Mouse (Mus musculus) kidney, embryonic 14.5 days (tissue): ENCODE measurements around the gene Arhgap6. TPM values are rescaled to one million over a fixed set of nuclear protein-coding genes. Genes with fewer than 3 reads are reported as not detected.

Experiments used
- ATAC-seq: fragments of 200-750 bp; cut with Nextera tagmentation; 2 replicates; pipeline ENCODE4 v1.8.0; 2017; ENCODE audit warnings: moderate number of reproducible peaks, mild to moderate bottlenecking, moderate TSS enrichment, moderate library complexity; ENCODE audit not compliant: low FRiP score, low TSS enrichment
- H3K27ac ChIP-seq: fragments of 300-500 bp; sonication (generic); 2 replicates; pipeline ENCODE4 v1.5.1; 2014; ENCODE audit warnings: low read depth, mild to moderate bottlenecking, low read length, moderate library complexity, mixed read lengths
- H3K27me3 ChIP-seq: fragments of 300-500 bp; sonication (generic); 2 replicates; pipeline ENCODE4 v1.6.1; 2014; ENCODE audit warnings: mild to moderate bottlenecking, low read length; ENCODE audit not compliant: control insufficient read depth, insufficient read depth
- H3K36me3 ChIP-seq: fragments of 300-500 bp; sonication (generic); 2 replicates; pipeline ENCODE4 v1.6.1; 2014; ENCODE audit warnings: low read length, mixed read lengths; ENCODE audit not compliant: control insufficient read depth, insufficient read depth
- H3K4me1 ChIP-seq: fragments of 300-500 bp; sonication (generic); 2 replicates; pipeline ENCODE4 v1.6.1; 2014; ENCODE audit warnings: low read length, mixed read lengths; ENCODE audit not compliant: control insufficient read depth, insufficient read depth
- H3K4me2 ChIP-seq: fragments of 300-500 bp; sonication (generic); replicated peaks from 2 replicates; pipeline ENCODE4 v1.6.1; 2014; ENCODE audit warnings: low read depth, mild to moderate bottlenecking, low read length
- H3K4me3 ChIP-seq: fragments of 300-500 bp; sonication (generic); 2 replicates; pipeline ENCODE4 v1.5.1; 2014; ENCODE audit warnings: mild to moderate bottlenecking, low read length
- H3K9ac ChIP-seq: fragments of 300-500 bp; sonication (generic); 2 replicates; pipeline ENCODE4 v1.6.1; 2014; ENCODE audit warnings: low read depth, mild to moderate bottlenecking, low read length, moderate library complexity
- H3K9me3 ChIP-seq: fragments of 300-500 bp; sonication (generic); 2 replicates; pipeline ENCODE4 v1.6.1; 2016; ENCODE audit warnings: low read length; ENCODE audit not compliant: control insufficient read depth
- WGBS: fragments of 180-500 bp; shearing (Covaris S2); extraction: QIAGEN DNeasy Blood & Tissue Kit; methylation state at CpG from one replicate; pipeline ENCODE4 v1.1.7; 2014; 5-methylcytosine and 5-hydroxymethylcytosine counted together
- polyA plus RNA-seq: library from polyadenylated mRNA; unstranded; fragments of >200 nt; fragmentation: Nextera tagmentation; extraction: Ambion mirVana; gene quantifications from 2 replicates; pipeline ENCODE4 v1.2.1, GENCODE M21; 2014

Arhgap6 gene
- polyA plus RNA-seq, result 3.0 and 3.3 TPM in 2 replicates

- H3K27ac ChIP-seq, result no peak within 1 kb of the TSS
- H3K9me3 ChIP-seq, result no peaks in the 10 kb centered on the region
- peak within 1 kb of the TSS; percentile 41 for H3K4me3 ChIP-seq
- H3K4me1 ChIP-seq, result no peaks in the 10 kb centered on the region
- no peaks in the 10 kb centered on the region for H3K36me3 ChIP-seq
- WGBS, result 22% methylated on average over 45 of the region's 48 CpGs
- peak within 1 kb of the TSS; percentile 71 for H3K4me2 ChIP-seq
- ATAC-seq, result peak; percentile 89
- peaks cover 14% of the 10 kb centered on the region for H3K27me3 ChIP-seq
- peak within 1 kb of the TSS; percentile 28; the same call in 1 of the 2 replicates for H3K9ac ChIP-seq
Measured at GRCm38 (mm10) chrX:168794974-168795858, at the start of gene Arhgap6. TSS of gene Arhgap6 (plus strand) at chrX:168795099.

GRCm38 (mm10) chrX:168747011-168747410, 47.9 kb upstream of the Arhgap6 start:
- Histone ChIP-seq H3K36me3 (no peaks in the 10 kb centered on the region), H3K9me3 (no peaks in the 10 kb centered on the region), H3K4me2 (no peak overlapping the region), H3K9ac (no peak overlapping the region), H3K27ac (no peak overlapping the region), H3K4me3 (no peak overlapping the region), H3K27me3 (no peaks in the 10 kb centered on the region), H3K4me1 (no peaks in the 10 kb centered on the region)
- no peak for ATAC-seq
- WGBS, result 50% methylated on average over 2 of the region's 2 CpGs

- Histone ChIP-seq H3K9ac (no peak overlapping the region), H3K27me3 (peaks cover 14% of the 10 kb centered on the region), H3K4me3 (peak overlapping the region; percentile 41), H3K36me3 (no peaks in the 10 kb centered on the region), H3K27ac (no peak overlapping the region), H3K9me3 (no peaks in the 10 kb centered on the region), H3K4me1 (no peaks in the 10 kb centered on the region), H3K4me2 (peak overlapping the region; percentile 71)
- ATAC-seq, result 0 out of 2 replicates have a peak, but pooled peaks have one; percentile 17
- 25% methylated on average over 55 of the region's 55 CpGs for WGBS
Measured at GRCm38 (mm10) chrX:168795859-168796848, 1.3 kb downstream of the Arhgap6 start.

GRCm38 (mm10) chrX:168804677-168805076, 9.8 kb downstream of the Arhgap6 start:
- no peak for ATAC-seq
- no peaks in the 10 kb centered on the region for H3K9me3 ChIP-seq
- WGBS, result 91% methylated on average over 2 of the region's 2 CpGs
- H3K4me2 ChIP-seq, result no peak overlapping the region
- no peak overlapping the region for H3K4me3 ChIP-seq
- H3K4me1 ChIP-seq, result no peaks in the 10 kb centered on the region
- no peak overlapping the region for H3K27ac ChIP-seq
- no peak overlapping the region for H3K9ac ChIP-seq
- no peaks in the 10 kb centered on the region for H3K27me3 ChIP-seq
- no peaks in the 10 kb centered on the region for H3K36me3 ChIP-seq

DNA sequence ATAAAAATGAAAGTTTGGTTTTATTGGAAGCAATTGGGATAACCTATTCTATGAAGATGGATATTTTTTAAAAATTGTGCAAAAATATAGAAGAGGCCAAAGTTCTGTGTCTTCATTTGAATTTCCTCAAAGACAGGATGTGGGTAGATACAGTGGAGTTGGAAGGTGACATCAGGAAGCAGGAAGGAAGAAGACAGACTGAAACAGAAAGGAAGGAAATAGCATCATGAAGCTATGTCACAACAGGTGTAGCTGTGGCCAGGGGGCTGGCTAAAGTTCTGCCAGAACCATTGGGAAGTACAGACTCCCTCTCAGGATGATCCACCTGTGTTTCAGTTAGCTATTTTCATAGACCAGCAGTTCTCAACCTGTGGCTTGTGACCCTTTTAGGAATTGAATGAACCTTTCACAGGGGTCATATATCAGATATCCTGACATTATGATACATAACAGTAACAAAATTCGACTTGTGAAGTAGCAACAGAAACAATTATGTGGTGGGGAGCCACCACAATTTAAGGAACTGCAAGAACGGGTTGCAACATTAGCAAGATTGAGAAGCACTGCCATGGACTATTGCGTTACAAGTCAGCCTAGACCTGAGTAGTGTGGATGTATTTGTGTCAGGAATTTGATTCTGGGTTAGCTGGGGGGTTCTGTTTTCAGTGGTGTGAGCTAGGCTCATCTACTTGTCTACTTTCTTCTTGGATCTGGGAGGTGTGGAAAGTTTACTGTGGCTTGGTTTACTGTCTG, 15.8 kb downstream of the Arhgap6 start:
- no peaks in the 10 kb centered on the region for H3K9me3 ChIP-seq
- WGBS, result 72% methylated on average over 3 of the region's 3 CpGs
- no peak overlapping the region for H3K4me2 ChIP-seq
- H3K9ac ChIP-seq, result no peak overlapping the region
- H3K36me3 ChIP-seq, result no peaks in the 10 kb centered on the region
- no peaks in the 10 kb centered on the region for H3K27me3 ChIP-seq
- H3K4me3 ChIP-seq, result no peak overlapping the region
- ATAC-seq, result no peak
- no peaks in the 10 kb centered on the region for H3K4me1 ChIP-seq
- H3K27ac ChIP-seq, result no peak overlapping the region

DNA sequence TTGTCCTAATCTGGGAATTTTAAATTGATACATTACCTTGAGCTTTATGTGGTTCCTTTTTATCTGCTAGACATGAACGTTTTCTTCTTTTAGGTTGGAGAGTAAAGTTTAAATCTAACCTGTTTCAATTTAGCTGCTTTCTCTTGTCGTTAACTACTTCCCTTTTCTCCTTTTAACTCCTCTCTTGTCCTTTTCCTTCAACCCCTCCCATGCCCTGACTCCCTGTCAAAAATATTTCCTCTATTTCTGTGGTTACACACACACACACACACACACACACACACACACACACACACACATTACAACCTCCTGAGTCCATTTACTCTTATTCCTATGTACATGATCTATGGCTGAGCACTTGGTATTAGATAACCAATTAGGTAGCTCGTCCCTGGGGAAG, 24.0 kb downstream of the Arhgap6 start:
- Histone ChIP-seq H3K4me1 (no peaks in the 10 kb centered on the region), H3K9ac (no peak overlapping the region), H3K4me3 (no peak overlapping the region), H3K27ac (no peak overlapping the region), H3K4me2 (no peak overlapping the region), H3K36me3 (no peaks in the 10 kb centered on the region), H3K27me3 (no peaks in the 10 kb centered on the region), H3K9me3 (no peaks in the 10 kb centered on the region)
- ATAC-seq, result no peak
- WGBS, result 69% methylated on average over 3 of the region's 3 CpGs

- no peak overlapping the region for H3K9ac ChIP-seq
- no peak overlapping the region for H3K4me3 ChIP-seq
- H3K4me1 ChIP-seq, result no peaks in the 10 kb centered on the region
- ATAC-seq, result no peak
- no peaks in the 10 kb centered on the region for H3K9me3 ChIP-seq
- no peaks in the 10 kb centered on the region for H3K27me3 ChIP-seq
- H3K4me2 ChIP-seq, result no peak overlapping the region
- H3K27ac ChIP-seq, result no peak overlapping the region
- H3K36me3 ChIP-seq, result no peaks in the 10 kb centered on the region
- 84% methylated on average over 2 of the region's 2 CpGs for WGBS
Measured at GRCm38 (mm10) chrX:168824166-168824565, 29.3 kb downstream of the Arhgap6 start.

- no peaks in the 10 kb centered on the region for H3K9me3 ChIP-seq
- no peak overlapping the region for H3K4me2 ChIP-seq
- ATAC-seq, result no peak
- no peak overlapping the region for H3K27ac ChIP-seq
- no peaks in the 10 kb centered on the region for H3K4me1 ChIP-seq
- H3K36me3 ChIP-seq, result no peaks in the 10 kb centered on the region
- WGBS, result 83% methylated on average over 5 of the region's 5 CpGs
- no peaks in the 10 kb centered on the region; the same call in 1 of the 2 replicates for H3K27me3 ChIP-seq
- H3K4me3 ChIP-seq, result no peak overlapping the region
- H3K9ac ChIP-seq, result no peak overlapping the region
Measured at GRCm38 (mm10) chrX:168832343-168832742, 37.4 kb downstream of the Arhgap6 start.
